Mouse (Mus musculus) c-Kit-positive CD71-negative TER-119-negative erythroid progenitor cells, embryonic 14.5 days (primary cell): ENCODE data around the gene Cd40lg.

ENCODE experiments used
- DNase-seq: peaks from one replicate; pipeline ENCODE4 v3.0.0-alpha.2; 2013; ENCODE audit warnings: low read depth

The Cd40lg gene

GRCm38 (mm10) chrX:57211876-57212275 is at the start of gene Cd40lg:
TSS of gene Cd40lg (plus strand) at chrX:57212143.
- DNase-seq, result no peak

- no peak for DNase-seq
These were observed 45.4 kb upstream of the Cd40lg start for GRCm38 (mm10) chrX:57166549-57166948.

- DNase-seq, result no peak
These were observed 40.7 kb upstream of the Cd40lg start for GRCm38 (mm10) chrX:57171269-57171668.

GRCm38 (mm10) chrX:57177225-57177779 is 34.6 kb upstream of the Cd40lg start:
- DNase-seq, result no peak

GRCm38 (mm10) chrX:57182470-57182869 is 29.5 kb upstream of the Cd40lg start:
- DNase-seq, result no peak

GRCm38 (mm10) chrX:57183359-57183758 is 28.6 kb upstream of the Cd40lg start:
- DNase-seq, result no peak

GRCm38 (mm10) chrX:57187301-57187700 is 24.6 kb upstream of the Cd40lg start:
- DNase-seq, result no peak

GRCm38 (mm10) chrX:57189335-57189734 is 22.6 kb upstream of the Cd40lg start:
- no peak for DNase-seq

GRCm38 (mm10) chrX:57196319-57196718 is 15.6 kb upstream of the Cd40lg start:
- no peak for DNase-seq

- no peak for DNase-seq
These were observed 13.9 kb upstream of the Cd40lg start for GRCm38 (mm10) chrX:57198036-57198435.

GRCm38 (mm10) chrX:57200397-57200796 is 11.5 kb upstream of the Cd40lg start:
- no peak for DNase-seq

- DNase-seq, result no peak
These were observed 1.4 kb upstream of the Cd40lg start for GRCm38 (mm10) chrX:57210591-57210990.

GRCm38 (mm10) chrX:57212862-57213261 is 919 bp downstream of the Cd40lg start:
- DNase-seq, result no peak

GRCm38 (mm10) chrX:57215495-57215894 is 3.6 kb downstream of the Cd40lg start:
- no peak for DNase-seq

GRCm38 (mm10) chrX:57216271-57216670 is 4.3 kb downstream of the Cd40lg start:
- DNase-seq, result no peak

- DNase-seq, result no peak
These were observed 7.6 kb downstream of the Cd40lg start for GRCm38 (mm10) chrX:57219563-57219962.

- DNase-seq, result no peak
These were observed 9.9 kb downstream of the Cd40lg start for GRCm38 (mm10) chrX:57221881-57222280.

GRCm38 (mm10) chrX:57223301-57223700 is 11.4 kb downstream of the Cd40lg start:
- no peak for DNase-seq

- no peak for DNase-seq
These were observed 16.2 kb downstream of the Cd40lg start for GRCm38 (mm10) chrX:57228178-57228577.

GRCm38 (mm10) chrX:57233596-57233995 is 21.7 kb downstream of the Cd40lg start:
- no peak for DNase-seq

- DNase-seq, result no peak
These were observed 24.0 kb downstream of the Cd40lg start for GRCm38 (mm10) chrX:57235982-57236381.

- no peak for DNase-seq
These were observed 26.6 kb downstream of the Cd40lg start for GRCm38 (mm10) chrX:57238572-57238971.

GRCm38 (mm10) chrX:57253329-57254055 is 41.5 kb downstream of the Cd40lg start:
- no peak for DNase-seq

- no peak for DNase-seq
These were observed 48.8 kb downstream of the Cd40lg start for GRCm38 (mm10) chrX:57260744-57261143.
